Mouse (Mus musculus) heart, embryonic 14.5 days (tissue): ENCODE measurements at regions not wholly inside any gene's neighbourhood (a gene's known extent, or its start where the extent isn't known, plus 50 kb on each side); places are given as distances from the start of the nearest gene placed in this dataset.

Source experiments
- ATAC-seq: fragments of 200-750 bp; cut with Nextera tagmentation; 2 replicates; pipeline ENCODE4 v1.8.0; 2017; ENCODE audit warnings: low read depth, moderate TSS enrichment; ENCODE audit not compliant: insufficient number of reproducible peaks, insufficient read depth, low FRiP score
- H3K27ac ChIP-seq, 2 experiments: fragments of 200-500 bp in 1 of 2; fragments of 300-500 bp in 1 of 2; sonication (generic) in 1 of 2; replicated peaks in 1 of 2; 2 replicates each; pipeline ENCODE4 v1.5.1; 2012 to 2014; ENCODE audit warnings: low read depth in 2 of 2, low read length in 2 of 2, control low read depth in 1 of 2, mild to moderate bottlenecking in 1 of 2, mixed read lengths in 1 of 2; ENCODE audit not compliant: control insufficient read depth in 1 of 2, insufficient read depth in 1 of 2
- H3K27me3 ChIP-seq: fragments of 300-500 bp; sonication (generic); 2 replicates; pipeline ENCODE4 v1.6.1; 2014; ENCODE audit warnings: mild to moderate bottlenecking, low read length, control low read depth; ENCODE audit not compliant: control insufficient read depth, insufficient read depth
- H3K36me3 ChIP-seq: fragments of 300-500 bp; sonication (generic); 2 replicates; pipeline ENCODE4 v1.6.1; 2014; ENCODE audit warnings: mild to moderate bottlenecking, control low read depth, low read length, mixed read lengths; ENCODE audit not compliant: control insufficient read depth, insufficient read depth
- H3K4me1 ChIP-seq, 2 experiments: fragments of 200-500 bp in 1 of 2; fragments of 300-500 bp in 1 of 2; sonication (generic) in 1 of 2; 2 replicates each; pipeline ENCODE4 v1.6.1; 2012 to 2014; ENCODE audit warnings: low read length in 2 of 2, control low read depth in 1 of 2, mixed read lengths in 1 of 2; ENCODE audit not compliant: control insufficient read depth in 2 of 2, insufficient read depth in 2 of 2
- H3K4me2 ChIP-seq: fragments of 300-500 bp; sonication (generic); 2 replicates; pipeline ENCODE4 v1.6.1; 2014; ENCODE audit warnings: mild to moderate bottlenecking, low read length
- H3K4me3 ChIP-seq, 2 experiments: fragments of 200-500 bp in 1 of 2; fragments of 300-500 bp in 1 of 2; sonication (generic) in 1 of 2; 2 replicates each; pipeline ENCODE4 v1.5.1; 2012 to 2014; ENCODE audit warnings: low read length in 2 of 2, mild to moderate bottlenecking in 2 of 2, control low read depth in 1 of 2, low read depth in 1 of 2, moderate library complexity in 1 of 2; ENCODE audit not compliant: control insufficient read depth in 1 of 2, insufficient read depth in 1 of 2
- H3K9ac ChIP-seq: fragments of 300-500 bp; sonication (generic); 2 replicates; pipeline ENCODE4 v1.6.1; 2014; ENCODE audit warnings: mild to moderate bottlenecking, low read length
- H3K9me3 ChIP-seq: fragments of 300-500 bp; sonication (generic); 2 replicates; pipeline ENCODE4 v1.6.1; 2016; ENCODE audit warnings: low read length, control low read depth; ENCODE audit not compliant: control insufficient read depth
- WGBS: fragments of 180-500 bp; shearing (Covaris S2); extraction: QIAGEN DNeasy Blood & Tissue Kit; methylation state at CpG from one replicate; pipeline ENCODE4 v1.1.7; 2014; 5-methylcytosine and 5-hydroxymethylcytosine counted together

DNA sequence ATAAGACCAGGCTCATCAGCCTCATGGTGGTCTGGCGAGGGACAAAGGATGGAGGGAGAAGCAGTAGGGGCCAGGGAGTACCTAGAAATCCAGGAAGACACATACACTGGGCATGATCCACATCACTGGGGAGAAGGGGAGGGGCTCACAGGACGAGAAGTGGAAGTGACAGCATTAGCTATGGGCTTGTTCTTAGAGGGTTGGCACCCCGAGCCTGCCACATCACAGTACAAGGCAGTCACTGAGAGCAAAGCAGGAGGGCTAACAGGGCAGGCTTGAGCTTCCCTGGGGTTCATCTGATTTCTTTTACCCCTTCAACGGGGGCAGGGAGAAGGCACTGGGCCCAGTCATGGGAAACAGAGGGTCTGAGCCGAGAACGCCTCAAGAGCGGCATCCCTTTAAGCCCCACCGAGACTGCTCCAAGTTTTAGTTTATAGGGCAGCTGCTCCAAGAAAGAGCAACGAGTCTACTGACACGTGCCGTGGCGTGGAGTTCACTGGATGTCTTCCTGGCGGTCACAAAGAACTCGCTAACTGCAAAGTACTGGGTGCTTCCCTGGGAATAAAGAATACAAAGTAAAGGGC lies 115.1 kb upstream of the Foxn2 start:
- 67% methylated on average over 14 of the region's 14 CpGs for WGBS
- H3K4me1 ChIP-seq: peaks cover 5 to 11% of the 10 kb centered on the region in 2 experiments
- H3K27ac ChIP-seq: no peak overlapping the region
- peaks cover 3% of the 10 kb centered on the region; the same call in 1 of the 2 replicates for H3K9me3 ChIP-seq
- H3K27me3 ChIP-seq: no peaks in the 10 kb centered on the region
- no peak overlapping the region for H3K4me3 ChIP-seq
- no peak for ATAC-seq
- H3K36me3 ChIP-seq: no peaks in the 10 kb centered on the region
- no peak overlapping the region for H3K9ac ChIP-seq
- H3K4me2 ChIP-seq: no peak overlapping the region

DNA sequence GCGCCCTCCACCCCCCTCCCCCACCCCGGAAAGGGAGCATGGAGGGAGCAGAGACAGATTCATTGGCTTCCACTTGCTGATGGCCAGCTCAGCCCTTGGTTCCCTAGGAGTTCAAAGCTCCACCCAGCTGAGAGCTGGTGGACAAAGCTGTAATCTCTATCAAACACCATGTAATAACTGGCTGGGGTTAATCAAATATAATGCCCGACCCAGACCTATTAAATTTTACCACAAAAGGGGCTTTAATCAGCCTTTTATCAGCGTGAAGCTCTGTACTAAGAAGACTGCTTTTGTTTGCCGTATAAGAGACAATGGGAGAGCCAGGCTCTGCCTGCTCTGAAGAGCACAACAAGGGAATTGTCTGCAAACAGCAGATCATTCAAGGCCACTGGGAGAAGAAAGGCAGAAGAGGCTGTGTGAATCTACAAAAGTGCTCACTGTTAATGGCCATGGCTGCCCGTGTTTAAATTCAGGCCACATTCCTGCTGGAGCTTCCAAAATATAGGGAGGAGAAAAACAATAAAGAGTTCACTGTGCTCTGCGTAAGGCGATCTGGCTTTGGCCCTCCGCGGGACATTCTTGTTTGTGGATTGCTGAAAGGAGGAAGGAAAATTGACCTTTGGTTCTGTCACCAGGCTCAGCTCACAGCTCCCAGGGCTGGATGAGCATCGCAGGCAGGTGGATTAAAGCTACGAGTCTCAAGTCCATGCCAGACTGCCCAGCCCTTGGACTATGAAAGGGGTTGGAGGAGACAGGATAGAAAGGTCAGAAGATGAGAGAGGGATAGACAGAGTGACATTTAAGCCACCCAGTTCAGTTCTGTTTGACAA lies 114.4 kb upstream of the Foxn2 start:
- 31% methylated on average over 12 of the region's 12 CpGs for WGBS
- ATAC-seq: no peak
- Histone ChIP-seq H3K9me3 (peaks cover 5% of the 10 kb centered on the region; the same call in 1 of the 2 replicates), H3K9ac (no peak overlapping the region), H3K27me3 (no peaks in the 10 kb centered on the region), H3K4me3 (no peak overlapping the region), H3K27ac (no peak overlapping the region), H3K36me3 (no peaks in the 10 kb centered on the region), H3K4me1 (peaks cover 5 to 11% of the 10 kb centered on the region in 2 experiments), H3K4me2 (no peak overlapping the region)

DNA sequence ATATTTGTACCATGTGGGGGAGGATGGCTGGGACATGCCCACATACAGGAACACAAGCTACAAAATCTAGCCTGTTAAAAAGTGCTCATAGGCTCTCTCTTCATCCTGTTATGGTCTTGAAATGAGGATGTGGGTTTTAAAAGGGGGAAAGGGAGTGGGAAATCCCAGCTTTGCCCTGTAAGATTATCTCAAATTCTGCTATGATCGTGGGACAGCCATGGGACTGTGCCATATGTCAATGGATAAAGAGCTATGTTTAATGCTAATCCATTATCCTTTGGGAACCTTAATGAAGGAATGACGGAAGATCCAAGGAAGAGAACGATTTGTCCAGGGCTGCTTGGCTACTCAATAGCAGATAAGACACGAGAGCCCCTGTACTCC lies 113.8 kb upstream of the Foxn2 start:
- no peak for ATAC-seq
- 85% methylated on average over 4 of the region's 4 CpGs for WGBS
- H3K9me3 ChIP-seq: peaks cover 5% of the 10 kb centered on the region; the same call in 1 of the 2 replicates

DNA sequence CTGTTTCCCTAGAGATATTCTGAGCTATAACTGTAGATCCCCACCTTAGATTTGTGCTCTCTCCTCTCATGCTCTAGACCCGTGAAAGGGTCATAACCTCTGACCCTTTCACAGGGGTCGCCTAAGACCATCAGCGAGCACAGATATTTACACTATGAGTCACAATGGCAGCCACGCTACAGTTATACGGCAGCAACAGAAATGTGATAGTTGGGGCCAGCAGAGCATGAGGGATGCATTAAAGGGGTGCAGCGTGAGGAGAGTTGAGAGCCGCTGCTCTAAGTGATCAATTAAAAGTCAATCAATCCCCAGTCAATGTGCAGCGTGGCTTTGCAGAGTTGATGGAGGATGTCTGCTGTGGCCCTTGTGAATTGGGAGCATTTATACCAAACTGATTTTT lies 112.7 kb upstream of the Foxn2 start:
- no peak overlapping the region for H3K27ac ChIP-seq
- peaks cover 5 to 11% of the 10 kb centered on the region in 2 experiments for H3K4me1 ChIP-seq
- H3K27me3 ChIP-seq: no peaks in the 10 kb centered on the region
- no peak for ATAC-seq
- 70% methylated on average over 8 of the region's 8 CpGs for WGBS
- H3K36me3 ChIP-seq: no peaks in the 10 kb centered on the region
- no peak overlapping the region for H3K4me3 ChIP-seq
- H3K4me2 ChIP-seq: no peak overlapping the region
- no peak overlapping the region for H3K9ac ChIP-seq
- peaks cover 5% of the 10 kb centered on the region; the same call in 1 of the 2 replicates for H3K9me3 ChIP-seq

More for the DNA sequence above, 113.8 kb upstream of the Foxn2 start:
- no peak overlapping the region for H3K4me2 ChIP-seq
- H3K27ac ChIP-seq: no peak overlapping the region
- H3K9ac ChIP-seq: no peak overlapping the region
- no peaks in the 10 kb centered on the region for H3K36me3 ChIP-seq
- peaks cover 5 to 11% of the 10 kb centered on the region in 2 experiments for H3K4me1 ChIP-seq
- H3K27me3 ChIP-seq: no peaks in the 10 kb centered on the region
- H3K4me3 ChIP-seq: no peak overlapping the region

DNA sequence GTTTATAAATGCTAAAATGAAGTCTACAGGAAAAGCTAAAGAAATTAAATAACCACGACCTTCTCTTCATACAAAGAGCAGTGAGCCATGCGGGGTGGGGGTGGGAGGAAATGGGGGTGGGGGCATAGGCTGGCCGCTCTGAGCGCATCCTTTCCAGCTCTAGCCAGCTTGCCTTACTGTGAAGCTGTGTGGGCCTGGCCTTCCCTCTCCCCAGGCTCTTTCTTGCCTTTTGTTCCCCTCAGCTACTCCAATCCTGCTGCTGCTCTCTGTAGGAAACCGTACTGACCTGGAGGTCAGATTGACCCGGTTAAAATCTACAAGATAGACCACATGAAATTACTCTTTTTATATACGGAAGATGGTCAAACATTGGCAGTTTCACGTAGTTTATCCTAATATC lies 111.7 kb upstream of the Foxn2 start:
- no peak overlapping the region for H3K9ac ChIP-seq
- H3K4me2 ChIP-seq: no peak overlapping the region
- no peaks in the 10 kb centered on the region for H3K27me3 ChIP-seq
- H3K27ac ChIP-seq: no peak overlapping the region
- H3K9me3 ChIP-seq: peaks cover 5% of the 10 kb centered on the region; the same call in 1 of the 2 replicates
- H3K4me1 ChIP-seq: peaks cover 5 to 11% of the 10 kb centered on the region in 2 experiments
- H3K4me3 ChIP-seq: no peak overlapping the region
- no peaks in the 10 kb centered on the region for H3K36me3 ChIP-seq
- 46% methylated on average over 8 of the region's 8 CpGs for WGBS
- no peak for ATAC-seq

DNA sequence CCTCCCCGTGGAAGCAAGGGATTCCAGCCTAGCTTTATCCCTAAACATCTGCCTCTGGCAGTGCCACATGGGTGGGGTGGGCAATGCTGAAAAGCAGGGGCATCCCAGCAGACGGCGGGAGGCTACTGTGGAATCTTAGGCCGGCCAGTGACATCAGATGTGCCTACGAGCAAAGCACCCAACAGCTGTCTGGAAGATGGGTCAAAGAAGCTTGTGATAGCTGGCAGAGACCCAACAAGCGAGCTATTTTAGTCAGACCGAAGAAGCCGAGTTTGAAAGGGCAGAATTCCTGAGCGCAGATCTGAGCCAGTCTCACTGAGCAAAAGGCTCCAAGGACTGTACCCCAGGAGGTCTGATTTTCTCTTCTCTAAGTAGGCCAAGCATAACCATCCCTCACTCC lies 110.8 kb upstream of the Foxn2 start:
- Histone ChIP-seq H3K4me2 (peak overlapping the region; percentile 43), H3K27ac (no peak overlapping the region), H3K4me3 (no peak overlapping the region), H3K9me3 (peaks cover 5% of the 10 kb centered on the region; the same call in 1 of the 2 replicates), H3K9ac (0 out of 2 replicates have a peak overlapping the region, but pooled peaks have one; percentile 38), H3K36me3 (no peaks in the 10 kb centered on the region), H3K4me1 (peaks cover 5 to 11% of the 10 kb centered on the region in 2 experiments), H3K27me3 (no peaks in the 10 kb centered on the region)
- 23% methylated on average over 9 of the region's 9 CpGs for WGBS
- no peak for ATAC-seq

DNA sequence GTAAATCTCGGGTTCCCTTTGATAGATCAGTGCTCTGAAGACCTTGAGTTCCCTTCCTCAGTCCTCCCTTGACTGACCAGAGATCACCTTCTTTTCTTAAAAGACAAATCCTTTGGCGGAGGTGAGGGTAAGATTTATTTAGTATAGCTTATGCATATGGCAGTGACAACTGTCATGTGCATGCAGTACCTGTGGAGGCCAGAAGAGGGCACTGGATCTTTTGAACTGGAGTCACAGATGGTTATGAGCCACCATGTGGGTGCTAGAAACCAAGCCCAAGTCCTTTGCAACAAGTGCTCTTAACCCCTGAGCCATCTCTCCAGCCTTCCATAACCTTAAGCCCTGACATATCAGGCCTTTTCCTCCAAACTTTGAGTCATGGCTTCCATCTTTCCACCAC lies 110.4 kb upstream of the Foxn2 start:
- Histone ChIP-seq H3K4me1 (peaks cover 5 to 11% of the 10 kb centered on the region in 2 experiments), H3K4me2 (no peak overlapping the region), H3K9me3 (peaks cover 5% of the 10 kb centered on the region; the same call in 1 of the 2 replicates), H3K9ac (0 out of 2 replicates have a peak overlapping the region, but pooled peaks have one; percentile 38), H3K27ac (no peak overlapping the region), H3K4me3 (no peak overlapping the region), H3K27me3 (no peaks in the 10 kb centered on the region), H3K36me3 (no peaks in the 10 kb centered on the region)
- WGBS: 82% methylated on average over 2 of the region's 2 CpGs
- ATAC-seq: no peak
